Mouse (Mus musculus) E14TG2a.4 (cell line): Measurements from ENCODE around the gene Pla2g6.

Experiments used
- CTCF ChIP-seq: conservative IDR thresholded peaks from 2 replicates; pipeline ENCODE4 v1.5.1; 2014; ENCODE audit warnings: low read length
- POU5F1 ChIP-seq: IDR thresholded peaks from 2 replicates; pipeline ENCODE4 v1.6.1; 2014; ENCODE audit warnings: low read length, borderline replicate concordance

DNA sequence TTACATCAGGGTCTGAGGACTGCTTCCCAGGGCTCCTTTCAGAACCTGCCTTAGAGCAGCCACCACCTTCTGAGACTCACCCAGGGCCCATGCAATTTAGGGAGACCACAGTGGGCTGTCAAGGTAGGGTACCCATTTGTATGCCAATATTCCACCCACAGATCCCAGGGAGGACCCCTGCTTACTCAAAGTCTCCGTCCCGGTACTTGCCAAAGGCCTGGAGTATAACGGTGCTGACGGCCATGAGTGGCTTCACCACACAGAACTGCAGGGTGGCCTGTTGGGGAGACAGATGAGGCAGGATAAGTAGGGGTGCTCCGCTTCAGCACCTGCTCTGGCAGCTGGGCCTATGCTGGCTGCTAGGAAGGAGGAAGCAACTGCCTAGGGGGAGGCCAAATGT, 38.2 kb upstream of the Pla2g6 start:
- TF ChIP-seq CTCF = no peak
- TF ChIP-seq POU5F1 = no peak
